Mouse (Mus musculus) lung, embryonic 14.5 days (tissue): Measurements from ENCODE around the gene Ptcra. TPM values are rescaled to one million over a fixed set of nuclear protein-coding genes. Genes with fewer than 3 reads are reported as not detected.
"Not testable (repeated sequence)": the region's sequence is repeated elsewhere in the genome, so short reads cannot be mapped to it uniquely, and the experiment has no call there.

Source experiments
- ATAC-seq: fragments of 200-750 bp; cut with Nextera tagmentation; 2 replicates; pipeline ENCODE4 v1.8.0; 2017; ENCODE audit warnings: mild to moderate bottlenecking, moderate TSS enrichment, moderate library complexity; ENCODE audit not compliant: insufficient read depth
- DNase-seq: peaks from one replicate; pipeline ENCODE4 v3.0.0-alpha.2; 2015
- H3K27ac ChIP-seq: fragments of 300-500 bp; sonication (generic); 2 replicates; pipeline ENCODE4 v1.5.1; 2014; ENCODE audit warnings: low read depth, mild to moderate bottlenecking, moderate library complexity
- H3K27me3 ChIP-seq: fragments of 300-500 bp; sonication (generic); 2 replicates; pipeline ENCODE4 v1.6.1; 2014; ENCODE audit warnings: low read length, control low read depth; ENCODE audit not compliant: insufficient read depth
- H3K36me3 ChIP-seq: fragments of 300-500 bp; sonication (generic); 2 replicates; pipeline ENCODE4 v1.6.1; 2014; ENCODE audit warnings: control low read depth; ENCODE audit not compliant: insufficient read depth
- H3K4me1 ChIP-seq: fragments of 300-500 bp; sonication (generic); 2 replicates; pipeline ENCODE4 v1.6.1; 2014; ENCODE audit warnings: antibody characterized with exemption, control low read depth; ENCODE audit not compliant: insufficient read depth
- H3K4me2 ChIP-seq: fragments of 300-500 bp; sonication (generic); 2 replicates; pipeline ENCODE4 v1.6.1; 2014; ENCODE audit warnings: mild to moderate bottlenecking
- H3K4me3 ChIP-seq: fragments of 300-500 bp; sonication (generic); 2 replicates; pipeline ENCODE4 v1.5.1; 2014; ENCODE audit warnings: low read depth, low read length
- H3K9ac ChIP-seq: fragments of 300-500 bp; sonication (generic); 2 replicates; pipeline ENCODE4 v1.6.1; 2014
- H3K9me3 ChIP-seq: fragments of 300-500 bp; sonication (generic); 2 replicates; pipeline ENCODE4 v1.6.1; 2016; ENCODE audit warnings: low read depth, low read length, control low read depth
- CTCF ChIP-seq: IDR thresholded peaks from 2 replicates; pipeline ENCODE4 v1.5.1; 2016; ENCODE audit warnings: antibody characterized with exemption, low read depth
- WGBS: fragments of 180-500 bp; shearing (Covaris S2); extraction: QIAGEN DNeasy Blood & Tissue Kit; methylation state at CpG from one replicate; pipeline ENCODE4 v1.1.7; 2014; 5-methylcytosine and 5-hydroxymethylcytosine counted together
- polyA plus RNA-seq: library from polyadenylated mRNA; unstranded; fragments of >200 nt; fragmentation: Nextera tagmentation; extraction: Ambion mirVana; gene quantifications from 2 replicates; pipeline ENCODE4 v1.2.1, GENCODE M21; 2014

Ptcra gene
- polyA plus RNA-seq, 1 experiment from 2014 or later, result 0.37 TPM

GRCm38 (mm10) chr17:46772038-46772403 lies 8.5 kb upstream of the Ptcra start:
- H3K4me2 ChIP-seq, result peak overlapping the region; percentile 75
- H3K4me3 ChIP-seq, result peak overlapping the region; percentile 91
- peak overlapping the region; percentile 86 for H3K27ac ChIP-seq
- no peak for ATAC-seq
- no peaks in the 10 kb centered on the region for H3K9me3 ChIP-seq
- WGBS, result 2% methylated on average over 5 of the region's 5 CpGs
- TF ChIP-seq CTCF, result no peak
- peaks cover 31% of the 10 kb centered on the region for H3K36me3 ChIP-seq
- DNase-seq, result no peak
- H3K27me3 ChIP-seq, result no peaks in the 10 kb centered on the region
- H3K9ac ChIP-seq, result peak overlapping the region; percentile 79
- H3K4me1 ChIP-seq, result peaks cover 5% of the 10 kb centered on the region; the same call in 1 of the 2 replicates

GRCm38 (mm10) chr17:46771616-46772015 lies 8.1 kb upstream of the Ptcra start:
- no peak for ATAC-seq
- WGBS, result 52% methylated on average over 17 of the region's 17 CpGs
- H3K27ac ChIP-seq, result peak overlapping the region; percentile 86; the same call in 1 of the 2 replicates

DNA sequence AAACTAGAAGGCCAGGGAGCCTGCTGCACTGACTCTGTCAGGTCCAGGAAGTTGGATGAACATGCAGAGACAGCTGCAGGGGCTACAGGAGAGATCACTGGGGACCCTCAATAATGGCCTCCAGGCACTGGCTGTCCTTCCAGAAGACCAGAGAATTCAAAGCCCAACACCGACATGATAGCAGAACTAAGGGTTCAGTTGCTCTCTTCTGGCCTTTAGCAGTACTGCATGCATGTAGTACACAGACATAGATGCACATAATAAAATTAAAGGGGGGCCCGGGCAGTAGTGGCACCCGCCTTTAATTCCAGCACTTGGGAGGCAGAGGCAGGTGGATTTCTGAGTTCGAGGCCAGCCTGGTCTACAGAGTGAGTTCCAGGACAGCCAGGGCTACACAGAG lies 7.5 kb upstream of the Ptcra start:
- ATAC-seq (no peak), DNase-seq (peak; percentile 37)
- Histone ChIP-seq H3K4me2 (no peak overlapping the region), H3K4me3 (no peak overlapping the region), H3K36me3 (peaks cover 21% of the 10 kb centered on the region), H3K27ac (no peak overlapping the region), H3K9ac (no peak overlapping the region), H3K27me3 (no peaks in the 10 kb centered on the region), H3K4me1 (peaks cover 5% of the 10 kb centered on the region; the same call in 1 of the 2 replicates), H3K9me3 (no peaks in the 10 kb centered on the region)
- peak; percentile 28 for TF ChIP-seq CTCF
- WGBS, result 82% methylated on average over 4 of the region's 4 CpGs

More at GRCm38 (mm10) chr17:46771616-46772015, 8.1 kb upstream of the Ptcra start:
- Histone ChIP-seq H3K4me2 (peak overlapping the region; percentile 75), H3K27me3 (no peaks in the 10 kb centered on the region), H3K9me3 (no peaks in the 10 kb centered on the region), H3K4me3 (peak overlapping the region; percentile 91), H3K9ac (peak overlapping the region; percentile 79), H3K36me3 (peaks cover 27% of the 10 kb centered on the region), H3K4me1 (peaks cover 5% of the 10 kb centered on the region; the same call in 1 of the 2 replicates)
- DNase-seq, result no peak
- TF ChIP-seq CTCF, result no peak

GRCm38 (mm10) chr17:46770546-46770945 lies 7.0 kb upstream of the Ptcra start:
- Histone ChIP-seq H3K9me3 (no peaks in the 10 kb centered on the region), H3K27ac (no peak overlapping the region), H3K4me1 (peaks cover 5% of the 10 kb centered on the region; the same call in 1 of the 2 replicates), H3K4me2 (no peak overlapping the region), H3K27me3 (no peaks in the 10 kb centered on the region), H3K9ac (no peak overlapping the region), H3K4me3 (no peak overlapping the region), H3K36me3 (peaks cover 16% of the 10 kb centered on the region)
- ATAC-seq, result no peak
- 84% methylated on average over 11 of the region's 11 CpGs for WGBS
- no peak for TF ChIP-seq CTCF
- DNase-seq, result no peak

- Histone ChIP-seq H3K36me3 (no peaks in the 10 kb centered on the region), H3K4me3 (no peak overlapping the region), H3K27me3 (no peaks in the 10 kb centered on the region), H3K27ac (no peak overlapping the region), H3K9me3 (no peaks in the 10 kb centered on the region), H3K4me2 (no peak overlapping the region), H3K9ac (no peak overlapping the region), H3K4me1 (peaks cover 5% of the 10 kb centered on the region; the same call in 1 of the 2 replicates)
- DNase-seq (no peak), ATAC-seq (no peak)
- WGBS, result 47% methylated on average over 8 of the region's 8 CpGs
- TF ChIP-seq CTCF, result no peak
Observed at GRCm38 (mm10) chr17:46767868-46768267, 4.4 kb upstream of the Ptcra start.

DNA sequence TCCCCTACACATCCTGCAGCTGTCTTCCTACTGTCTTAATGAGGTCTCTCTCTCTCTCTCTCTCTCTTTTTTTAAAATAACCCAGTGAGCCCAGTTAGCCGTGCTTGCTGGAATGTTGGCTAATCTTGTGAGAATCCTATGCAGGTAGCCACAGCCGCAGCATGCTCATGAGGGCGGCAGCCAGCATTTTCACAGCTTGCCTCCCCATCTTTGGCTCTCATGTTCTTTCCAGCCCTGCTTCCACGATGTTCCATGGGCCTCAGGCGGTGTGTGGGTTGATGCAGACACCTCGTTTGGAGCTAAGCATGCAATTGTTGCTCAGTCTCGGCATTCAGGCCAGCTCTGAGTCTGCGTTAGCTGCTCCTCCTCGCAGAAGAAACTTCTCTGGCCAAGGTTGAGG lies 1.4 kb upstream of the Ptcra start:
- DNase-seq, H3K9me3 ChIP-seq, H3K27me3 ChIP-seq, H3K9ac ChIP-seq, H3K4me3 ChIP-seq, H3K4me1 ChIP-seq, H3K36me3 ChIP-seq, H3K4me2 ChIP-seq, H3K27ac ChIP-seq, ATAC-seq: not testable (repeated sequence)
- 53% methylated on average over 8 of the region's 9 CpGs for WGBS

GRCm38 (mm10) chr17:46758753-46759152 lies 4.8 kb downstream of the Ptcra start:
- no peak for ATAC-seq
- no peak for DNase-seq
- Histone ChIP-seq H3K4me1 (no peaks in the 10 kb centered on the region), H3K27me3 (no peaks in the 10 kb centered on the region), H3K9ac (no peak overlapping the region), H3K27ac (no peak overlapping the region), H3K4me3 (no peak overlapping the region), H3K36me3 (no peaks in the 10 kb centered on the region), H3K4me2 (no peak overlapping the region), H3K9me3 (no peaks in the 10 kb centered on the region)
- 74% methylated on average over 12 of the region's 12 CpGs for WGBS
- no peak for TF ChIP-seq CTCF
